Mouse (Mus musculus): ENCODE data around the gene Ahnak2.

The Ahnak2 gene

DNA sequence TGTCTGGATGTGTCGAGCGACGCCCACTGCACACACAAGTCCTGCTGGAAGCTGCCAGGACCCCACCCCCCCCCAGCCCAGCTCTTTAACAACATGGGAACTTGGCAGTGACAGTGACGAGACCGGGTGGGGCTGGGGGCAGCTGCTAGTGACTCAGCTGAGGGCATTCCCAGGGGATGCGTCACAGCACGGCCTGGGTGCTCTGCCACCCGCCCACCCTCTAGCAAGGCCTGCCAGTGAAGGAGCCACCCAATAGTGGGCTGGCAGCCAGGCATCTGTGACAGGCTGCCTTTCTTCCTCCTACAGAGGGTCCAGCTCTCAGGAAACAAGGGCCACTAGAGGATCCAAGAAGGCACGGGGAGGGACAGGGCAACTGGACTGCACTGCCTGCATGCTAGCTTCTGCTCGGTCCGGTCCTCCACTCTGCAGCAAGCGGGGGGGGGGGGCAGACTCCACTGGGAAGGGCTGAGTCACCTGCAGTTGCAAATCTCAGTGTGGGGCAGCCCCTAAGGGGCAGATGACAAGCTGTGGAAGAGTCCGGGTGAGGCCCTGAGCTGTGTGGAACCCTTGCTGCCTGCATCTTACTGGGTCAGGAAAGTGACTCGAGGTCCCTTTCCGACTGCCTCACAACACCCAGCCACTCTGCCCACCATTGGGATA, 4.7 kb downstream of the Ahnak2 start:
- intact Hi-C loops (cut with DNase I), result no loop called here

GRCm38 (mm10) chr12:112796551-112797510, 5.6 kb downstream of the Ahnak2 start:
- intact Hi-C loops (cut with DNase I), result no loop called here

GRCm38 (mm10) chr12:112795466-112796104, 6.9 kb downstream of the Ahnak2 start:
- intact Hi-C loops (cut with DNase I), result no loop called here

GRCm38 (mm10) chr12:112794998-112795397, 7.5 kb downstream of the Ahnak2 start:
- intact Hi-C loops (cut with DNase I), result no loop called here

DNA sequence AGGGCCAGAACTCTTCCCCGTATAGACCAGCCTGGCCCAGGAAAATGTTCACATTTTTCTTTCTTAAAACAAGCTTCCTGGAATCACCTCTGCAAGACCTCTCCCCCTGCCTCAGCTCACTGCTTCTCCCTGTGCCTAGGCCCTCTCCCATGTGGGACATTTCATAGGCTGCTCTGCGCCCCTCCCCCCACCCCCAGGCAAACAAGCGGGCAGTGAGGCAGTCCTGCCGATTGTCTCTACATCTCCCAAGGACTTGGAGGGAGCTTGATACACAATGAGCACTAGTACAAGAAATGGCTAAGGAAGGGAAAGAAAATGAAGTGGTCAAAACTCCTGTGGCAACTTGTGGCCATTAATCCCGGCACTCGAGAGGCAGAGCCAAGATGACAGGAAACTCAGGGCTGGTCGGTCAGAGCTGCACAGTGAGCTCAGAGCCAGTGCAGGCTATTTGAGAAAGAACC, 8.1 kb downstream of the Ahnak2 start:
- intact Hi-C loops (cut with DNase I), result no loop called here

GRCm38 (mm10) chr12:112793601-112794355, 8.7 kb downstream of the Ahnak2 start:
- intact Hi-C loops (cut with DNase I), result no loop called here

- intact Hi-C loops (cut with DNase I), result no loop called here
These were observed 11.4 kb downstream of the Ahnak2 start for GRCm38 (mm10) chr12:112791026-112791425.

DNA sequence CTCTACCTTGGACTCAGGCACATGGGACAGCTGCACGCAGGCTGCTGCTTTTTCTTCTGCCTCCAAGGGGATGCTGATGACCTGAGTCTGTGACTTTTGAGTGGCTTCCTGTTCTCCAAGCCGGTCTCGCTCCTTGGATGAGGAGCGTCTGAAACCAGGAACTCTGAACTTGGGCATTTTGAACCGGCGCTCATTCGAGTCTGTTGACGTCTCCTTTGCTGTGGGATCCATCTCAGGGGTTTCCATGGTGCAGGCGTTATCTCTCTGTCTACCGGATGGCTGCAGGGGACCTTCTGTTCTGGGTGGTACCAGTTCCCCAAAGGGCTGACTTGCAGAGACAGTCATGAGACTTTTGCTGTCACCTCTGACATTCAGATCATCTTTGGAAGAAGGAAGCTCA, 28.0 kb downstream of the Ahnak2 start:
- intact Hi-C loops (cut with DNase I), result no loop called here

- intact Hi-C loops (cut with DNase I), result no loop called here
These were observed 28.4 kb downstream of the Ahnak2 start for GRCm38 (mm10) chr12:112774026-112774425.

- intact Hi-C loops (cut with DNase I), result no loop called here
These were observed 29.1 kb downstream of the Ahnak2 start for GRCm38 (mm10) chr12:112773366-112773765.

DNA sequence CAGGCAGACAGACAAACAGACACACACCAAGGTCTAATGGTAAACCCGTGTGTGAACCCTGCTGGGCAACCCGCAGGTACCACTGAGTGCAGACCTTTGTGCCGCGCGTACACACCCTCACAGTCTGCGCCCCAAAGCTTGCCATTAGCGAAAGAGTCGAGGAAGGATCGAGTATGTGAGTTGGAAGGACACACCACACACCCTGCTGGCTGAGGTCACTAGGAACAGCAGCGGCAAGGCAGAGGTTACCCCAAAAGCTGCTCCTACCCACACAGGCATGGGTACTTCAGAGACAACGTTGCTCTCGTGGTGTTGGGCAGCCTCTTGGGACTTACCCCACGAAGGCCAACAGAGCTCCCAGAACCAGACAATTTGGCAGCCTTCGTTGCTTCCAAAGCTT, 30.2 kb downstream of the Ahnak2 start:
- intact Hi-C loops (cut with DNase I), result no loop called here

- intact Hi-C loops (cut with DNase I), result no loop called here
These were observed 32.1 kb downstream of the Ahnak2 start for GRCm38 (mm10) chr12:112770396-112770795.

DNA sequence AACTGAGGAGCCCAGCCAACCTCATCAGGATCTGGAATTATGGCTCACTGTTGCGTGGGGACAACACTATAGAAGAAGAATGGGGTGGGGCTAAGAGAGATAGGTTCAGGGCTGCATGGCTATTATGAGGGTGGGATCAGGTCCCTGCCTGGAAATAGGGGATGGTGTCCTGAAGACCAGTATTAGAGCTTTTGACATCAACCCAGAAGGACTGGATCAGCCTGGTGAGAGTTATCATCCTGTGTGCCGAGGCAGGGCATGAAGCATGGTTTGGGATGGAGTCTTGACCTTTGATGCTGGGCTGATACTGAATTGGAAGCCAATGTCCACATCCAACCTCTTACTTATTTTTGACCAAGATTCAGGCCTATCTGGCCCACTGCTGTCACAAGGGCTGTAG, 32.7 kb downstream of the Ahnak2 start:
- intact Hi-C loops (cut with DNase I), result no loop called here

DNA sequence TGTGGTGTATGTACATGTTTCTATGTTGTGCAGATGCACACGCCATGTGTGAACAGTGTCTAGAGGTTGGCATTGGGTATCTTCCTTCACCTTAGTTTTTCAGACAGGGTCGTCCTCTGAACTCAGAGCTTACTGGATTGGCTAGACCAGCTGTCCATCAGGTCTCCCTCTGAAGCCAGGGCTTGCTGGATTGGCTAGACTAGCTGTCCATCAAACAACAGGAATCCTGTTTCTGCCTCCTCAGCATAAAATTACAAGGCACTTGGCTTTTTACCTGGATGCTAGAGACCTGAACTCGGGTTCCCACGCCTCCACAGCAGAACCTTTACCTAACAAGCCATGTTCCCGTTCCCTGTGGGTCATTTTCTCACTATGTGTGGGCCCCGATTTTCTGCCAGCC, 33.4 kb downstream of the Ahnak2 start:
- intact Hi-C loops (cut with DNase I), result no loop called here

GRCm38 (mm10) chr12:112768166-112768565, 34.3 kb downstream of the Ahnak2 start:
- intact Hi-C loops (cut with DNase I), result no loop called here

GRCm38 (mm10) chr12:112767036-112767890, 35.2 kb downstream of the Ahnak2 start:
- intact Hi-C loops (cut with DNase I), result no loop called here

GRCm38 (mm10) chr12:112766586-112766985, 35.9 kb downstream of the Ahnak2 start:
- intact Hi-C loops (cut with DNase I), result no loop called here

DNA sequence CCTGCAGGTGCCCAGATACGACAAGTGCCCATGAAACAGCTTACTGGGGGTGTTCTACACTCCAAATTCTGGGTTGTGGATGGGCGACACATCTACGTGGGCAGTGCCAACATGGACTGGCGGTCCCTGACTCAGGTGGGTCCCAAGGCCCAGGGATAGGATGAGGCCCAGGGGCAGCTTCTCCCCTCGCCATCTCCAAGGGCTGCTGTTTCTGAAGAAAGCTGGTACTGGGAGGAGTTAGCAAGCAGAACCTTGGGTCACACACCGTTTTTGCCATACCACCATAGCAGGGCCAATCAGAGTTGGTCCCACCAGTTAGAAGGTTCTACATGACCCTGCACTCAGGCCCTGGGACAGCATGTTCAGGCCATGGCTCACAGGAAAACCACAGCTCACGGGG, 37.5 kb downstream of the Ahnak2 start:
- intact Hi-C loops (cut with DNase I), result no loop called here

DNA sequence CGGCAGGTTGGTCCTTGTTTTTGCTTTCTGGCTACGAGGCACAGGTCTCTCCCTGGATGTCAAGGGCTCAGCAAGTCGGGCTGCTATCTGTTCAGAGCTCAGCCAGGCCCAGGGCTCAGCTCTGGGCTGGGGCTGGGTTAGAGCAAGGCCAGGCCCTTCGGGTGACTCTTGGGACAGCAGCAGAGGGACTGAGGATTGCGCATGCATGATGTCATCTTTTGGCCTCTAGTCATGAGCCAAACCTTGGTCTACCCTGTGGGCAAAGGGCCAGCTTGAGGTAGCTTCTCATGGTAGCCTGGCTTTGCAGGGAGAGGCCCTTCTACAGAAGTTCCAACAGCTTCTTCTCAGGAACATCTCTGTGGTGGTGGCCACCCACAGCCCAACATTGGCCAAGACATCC, 38.3 kb downstream of the Ahnak2 start:
- intact Hi-C loops (cut with DNase I), result no loop called here

DNA sequence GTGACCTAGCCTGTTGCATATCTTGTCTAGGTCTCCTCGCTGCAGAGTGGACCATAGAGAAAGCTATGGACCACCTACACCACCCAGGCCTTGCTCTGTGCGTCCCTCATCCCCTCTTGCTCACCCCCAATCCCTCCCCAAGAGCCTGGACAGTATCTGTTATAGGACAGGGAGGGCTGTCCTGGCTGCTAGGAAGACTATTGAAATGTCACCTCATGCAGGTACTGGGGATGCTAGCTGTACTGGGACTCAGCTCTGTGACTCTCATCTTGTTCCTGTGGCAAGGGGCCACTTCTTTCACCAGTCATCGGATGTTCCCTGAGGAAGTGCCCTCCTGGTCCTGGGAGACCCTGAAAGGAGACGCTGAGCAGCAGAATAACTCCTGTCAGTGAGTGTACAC, 39.3 kb downstream of the Ahnak2 start:
- intact Hi-C loops (cut with DNase I), result no loop called here
